Mouse (Mus musculus) lung, adult 2 months (tissue): ENCODE data around the gene Art1.

Experiments
- CTCF ChIP-seq: fragments of 200-500 bp; IDR thresholded peaks from 2 replicates; pipeline ENCODE4 v1.5.1; 2011; ENCODE audit warnings: mild to moderate bottlenecking, low read length, control low read depth; ENCODE audit not compliant: insufficient read depth
- POLR2A ChIP-seq: fragments of 200-500 bp; IDR thresholded peaks from 2 replicates; pipeline ENCODE4 v1.6.1; 2011; ENCODE audit warnings: low read depth, mild to moderate bottlenecking, control low read depth, low read length, borderline replicate concordance; ENCODE audit errors: extremely low read depth

DNA sequence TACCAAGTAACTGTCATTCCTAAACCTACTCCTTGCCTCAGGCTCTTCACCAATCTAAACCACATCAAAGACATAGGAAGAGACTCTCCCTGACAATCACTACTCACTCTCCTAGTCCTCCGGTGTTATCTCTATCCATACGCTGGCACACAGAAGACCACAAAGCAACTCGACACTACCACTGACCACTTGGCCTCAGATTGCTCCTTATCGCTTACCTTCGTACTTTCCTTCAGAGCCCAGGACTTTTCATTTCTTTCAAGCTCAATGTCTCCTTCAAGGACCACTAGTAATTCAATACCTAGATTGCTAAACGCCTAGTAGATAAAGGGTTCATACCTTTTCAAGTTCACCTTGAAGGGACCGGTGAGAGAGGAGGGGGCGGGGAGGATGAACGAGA is 37.7 kb upstream of the Art1 start:
- TF ChIP-seq POLR2A: no peak
- TF ChIP-seq CTCF: no peak
